Mouse (Mus musculus) spleen, adult 2 months (tissue): ENCODE results near the gene Rnf19b.

ENCODE experiments used
- CTCF ChIP-seq: fragments of 200-500 bp; IDR thresholded peaks from 2 replicates; pipeline ENCODE4 v1.5.1; 2011; ENCODE audit warnings: mild to moderate bottlenecking, inconsistent platforms; ENCODE audit not compliant: insufficient read depth, insufficient read length, insufficient replicate concordance; ENCODE audit errors: extremely low read depth
- POLR2A ChIP-seq: fragments of 200-500 bp; IDR thresholded peaks from 2 replicates; pipeline ENCODE4 v1.6.1; 2011; ENCODE audit warnings: low read depth, low read length, inconsistent platforms

GRCm38 (mm10) chr4:129087850-129088249 is 29.8 kb downstream of the Rnf19b start:
- TF ChIP-seq CTCF (no peak), POLR2A (no peak)
